Mouse (Mus musculus): ENCODE results near the gene Tmem170b. TPM values are rescaled to one million over a fixed set of nuclear protein-coding genes. Genes with fewer than 3 reads are reported as not detected.

Tmem170b gene
- total RNA-seq, 2 experiments from 2014 or later: 23.0 to 29.0 TPM

DNA sequence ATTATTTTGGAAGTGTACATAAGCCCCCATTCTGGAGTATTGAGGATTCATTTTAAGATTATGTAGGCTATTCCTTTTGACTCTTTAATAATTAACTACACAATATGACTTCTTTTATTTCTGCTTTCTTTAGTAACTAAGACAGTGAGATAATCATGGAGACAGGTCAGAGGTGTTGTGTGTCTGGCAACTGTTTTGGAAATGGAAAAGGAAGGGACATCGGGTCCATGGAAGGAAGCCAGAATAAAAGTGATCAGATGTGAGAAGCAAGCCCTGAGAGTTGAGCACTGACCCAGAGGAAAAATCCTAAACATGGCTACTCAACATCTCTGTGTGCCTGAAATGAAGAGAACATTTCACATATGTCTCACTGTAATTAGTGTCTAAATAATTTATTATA lies 5.3 kb downstream of the Tmem170b start:
- DNase-seq: no peak

DNA sequence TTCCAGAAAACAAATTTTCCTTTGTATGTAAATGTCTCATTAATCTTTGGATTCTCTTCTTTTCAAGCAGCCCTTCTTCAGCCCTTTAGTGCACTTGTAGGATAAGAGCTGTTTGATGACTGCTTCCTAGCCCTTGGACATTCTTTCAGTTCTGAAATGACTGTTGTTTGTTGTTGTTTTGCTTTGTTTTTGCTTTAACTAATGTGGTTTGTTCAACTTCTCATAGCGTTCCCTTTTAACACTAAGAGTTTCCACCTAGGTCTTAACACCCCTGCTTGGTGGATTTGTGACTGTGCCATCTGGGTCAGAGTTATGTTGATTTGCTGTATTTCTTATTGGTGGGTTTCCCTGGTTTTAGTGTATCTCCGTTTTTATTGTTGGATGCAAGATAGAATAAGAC lies 8.8 kb downstream of the Tmem170b start:
- no peak for DNase-seq

DNA sequence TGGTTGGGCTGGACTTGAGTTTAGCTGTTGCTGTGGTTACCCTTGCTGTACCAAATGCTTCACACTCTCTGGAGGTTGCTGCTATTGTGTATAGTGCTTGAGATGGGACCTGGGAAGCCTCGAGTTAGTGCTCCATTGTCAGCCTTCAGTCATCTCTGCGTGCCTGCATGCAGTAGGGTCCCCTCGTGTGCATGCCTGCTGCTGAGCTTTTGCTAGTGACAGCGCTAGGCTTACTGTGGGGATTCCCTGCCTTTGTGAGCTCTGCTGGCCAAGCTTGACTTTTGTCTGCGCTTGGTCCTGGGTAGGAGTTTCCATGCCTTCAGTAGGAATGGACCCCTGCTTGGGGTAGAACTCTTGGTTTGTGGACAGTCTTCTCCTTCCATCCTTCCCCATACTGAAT lies 9.3 kb downstream of the Tmem170b start:
- DNase-seq: no peak

DNA sequence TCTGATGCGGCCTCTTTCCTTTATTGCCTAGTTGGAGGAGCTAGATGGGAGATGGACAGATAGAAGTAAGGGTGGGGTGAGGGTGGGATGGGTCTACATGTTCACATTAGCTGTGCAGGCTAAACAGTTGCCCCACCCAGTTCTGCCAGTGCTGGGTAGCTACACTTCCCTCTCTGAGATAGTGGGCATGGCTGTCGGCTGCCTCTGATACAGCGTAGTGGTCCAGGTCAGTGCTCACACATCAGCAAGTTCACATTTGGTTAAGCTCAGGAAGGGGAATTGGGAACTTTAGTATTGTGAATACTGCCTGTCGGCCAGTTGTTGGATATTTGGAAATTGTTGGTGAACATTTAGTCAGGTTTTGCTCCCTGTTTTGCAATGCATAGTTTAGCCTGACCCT lies 13.8 kb downstream of the Tmem170b start:
- no peak for DNase-seq

DNA sequence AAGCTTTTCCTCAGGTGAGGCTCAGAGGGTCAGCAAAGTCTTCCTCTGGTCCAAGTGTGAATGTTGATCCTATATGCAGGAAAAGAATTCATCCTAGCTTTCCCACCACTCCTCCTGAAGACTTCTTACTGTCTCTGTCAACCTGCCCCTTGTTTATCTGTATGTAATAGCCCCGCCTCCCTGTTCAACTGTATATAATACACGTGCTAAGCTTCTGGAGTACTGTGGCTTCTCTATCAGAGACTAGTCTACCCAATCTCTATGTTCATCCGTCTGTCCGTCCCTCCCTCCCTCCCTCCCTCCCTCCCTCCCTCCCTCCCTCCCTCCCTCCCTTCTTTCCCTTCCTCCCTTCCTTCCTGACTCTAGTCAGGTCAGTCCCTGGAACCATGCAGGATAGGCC lies 14.4 kb downstream of the Tmem170b start:
- DNase-seq: no peak

DNA sequence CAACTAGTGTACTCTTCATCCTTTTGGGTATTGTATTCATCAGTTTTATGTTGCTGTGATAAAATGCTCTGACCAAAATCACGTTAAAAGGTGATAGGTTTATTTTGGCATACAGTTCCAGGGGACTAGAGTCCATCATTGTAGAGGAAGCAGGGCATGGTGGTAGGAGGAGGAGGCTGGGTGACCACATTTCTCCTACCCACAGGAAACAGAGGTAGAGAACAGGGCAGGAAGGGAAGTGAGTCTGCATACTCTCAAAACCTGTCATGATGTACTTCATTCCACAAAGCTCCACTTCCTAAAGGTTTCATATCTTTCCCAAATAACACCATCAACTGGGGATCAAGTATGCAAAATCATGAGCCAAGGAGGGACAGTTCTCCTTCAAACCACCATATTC lies 18.4 kb downstream of the Tmem170b start:
- DNase-seq: no peak

DNA sequence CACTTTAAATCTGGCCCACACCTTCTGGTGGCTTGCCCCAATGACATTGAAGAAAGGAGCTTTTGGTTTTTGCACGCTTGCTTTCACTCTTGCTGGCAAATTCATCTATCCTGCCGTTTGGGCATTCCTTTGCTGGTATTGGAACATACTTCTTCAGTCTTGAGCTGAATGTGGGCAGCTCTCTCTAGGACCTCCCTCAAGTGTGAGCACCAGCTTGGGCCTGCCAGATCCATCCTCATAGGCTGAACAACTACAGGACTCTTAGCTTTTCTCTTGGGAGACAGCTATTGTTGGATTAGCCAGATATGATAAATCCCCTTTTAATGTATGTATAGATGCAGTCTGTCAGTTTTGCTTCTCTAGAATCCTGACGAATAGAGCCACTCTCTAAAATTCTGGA lies 19.5 kb downstream of the Tmem170b start:
- DNase-seq: no peak

DNA sequence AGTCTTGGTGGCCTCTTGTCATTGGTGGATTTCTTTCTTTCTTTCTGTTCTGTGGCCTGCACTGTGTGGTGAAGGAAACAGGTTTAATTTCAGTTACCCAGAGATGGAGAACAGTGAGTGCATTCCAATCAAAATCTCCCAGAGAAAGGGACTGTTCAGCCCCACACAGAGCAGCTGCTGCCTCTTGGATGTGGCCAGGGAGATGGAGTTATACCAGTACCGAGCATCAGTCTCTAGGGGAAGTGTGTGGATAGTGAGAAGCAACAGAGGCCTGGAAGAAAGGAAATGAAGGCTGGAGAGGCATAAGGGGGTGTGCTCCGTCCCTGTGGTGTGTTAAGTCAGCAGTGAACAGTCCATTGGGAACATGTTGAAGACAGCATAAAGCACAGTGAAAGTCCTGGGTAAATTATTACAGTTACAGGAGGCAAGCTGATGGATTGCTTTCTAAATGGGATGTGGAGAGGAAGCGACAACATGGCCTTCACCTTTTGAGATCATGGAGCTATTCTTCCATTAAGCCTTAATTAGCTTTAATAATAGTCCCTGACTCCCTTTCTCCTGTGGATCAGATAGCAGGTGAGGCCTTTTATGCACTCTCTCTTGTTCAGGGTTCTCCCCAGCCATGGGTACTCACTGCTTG lies 21.7 kb downstream of the Tmem170b start:
- no peak for DNase-seq

DNA sequence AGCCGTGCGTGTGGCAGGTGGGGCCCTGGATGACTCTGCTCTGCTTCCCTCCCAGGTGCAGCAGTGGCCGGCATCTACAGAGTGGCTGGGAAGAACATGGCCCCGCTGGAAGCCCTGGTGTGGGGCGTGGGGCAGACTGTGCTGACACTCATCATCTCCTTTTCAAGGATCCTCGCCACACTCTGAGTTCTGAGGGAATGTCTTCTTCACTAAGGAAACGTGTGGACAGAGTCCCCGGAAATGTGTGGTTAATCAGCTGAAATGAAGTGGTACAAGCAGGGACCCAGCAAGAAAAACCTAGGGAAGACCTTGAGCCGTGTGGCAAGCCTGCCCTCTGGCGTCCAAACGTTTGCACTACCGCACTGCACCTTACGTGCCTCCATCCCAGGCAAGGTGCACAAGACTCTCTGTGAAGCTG lies 28.7 kb downstream of the Tmem170b start:
- DNase-seq: peak; percentile 73 to 78

DNA sequence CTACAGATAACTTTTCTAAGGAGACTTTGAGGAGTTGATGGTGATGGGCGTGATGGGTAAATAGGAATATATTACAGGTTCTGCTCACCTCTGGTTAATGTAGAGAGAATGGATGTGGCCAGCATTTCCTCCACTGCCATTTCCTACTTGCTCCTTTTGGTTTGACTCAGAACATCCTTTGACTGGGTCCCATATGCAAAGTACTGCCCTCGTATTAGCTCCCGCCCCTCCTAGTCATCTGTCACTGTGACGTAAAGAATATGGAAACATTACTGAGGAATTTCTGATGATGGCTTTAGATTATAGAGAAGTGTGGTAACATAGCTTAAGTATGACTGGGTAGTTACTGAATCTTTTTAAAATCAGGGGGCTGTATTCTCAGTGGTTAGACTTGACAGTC lies 32.4 kb downstream of the Tmem170b start:
- no peak for DNase-seq

DNA sequence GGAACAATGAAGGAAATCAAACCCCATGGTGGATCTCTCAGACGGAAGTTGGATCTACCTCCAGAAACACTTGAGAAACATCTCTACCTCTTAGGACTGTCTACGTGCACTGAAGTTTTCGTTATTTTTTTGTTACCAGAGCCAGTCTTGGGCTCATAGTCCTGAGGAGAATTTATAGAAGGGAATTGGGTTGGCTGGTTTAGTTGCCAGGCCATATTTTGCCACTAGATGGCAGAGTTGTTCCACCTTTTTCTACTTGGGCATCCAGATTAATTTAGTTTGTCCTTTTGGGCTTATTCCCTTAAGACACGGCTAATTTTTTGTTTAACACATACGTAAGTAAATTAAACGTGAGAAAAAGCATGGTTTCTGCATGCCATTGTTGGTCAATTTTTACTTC lies 37.1 kb downstream of the Tmem170b start:
- peak; percentile 62 to 69 for DNase-seq

DNA sequence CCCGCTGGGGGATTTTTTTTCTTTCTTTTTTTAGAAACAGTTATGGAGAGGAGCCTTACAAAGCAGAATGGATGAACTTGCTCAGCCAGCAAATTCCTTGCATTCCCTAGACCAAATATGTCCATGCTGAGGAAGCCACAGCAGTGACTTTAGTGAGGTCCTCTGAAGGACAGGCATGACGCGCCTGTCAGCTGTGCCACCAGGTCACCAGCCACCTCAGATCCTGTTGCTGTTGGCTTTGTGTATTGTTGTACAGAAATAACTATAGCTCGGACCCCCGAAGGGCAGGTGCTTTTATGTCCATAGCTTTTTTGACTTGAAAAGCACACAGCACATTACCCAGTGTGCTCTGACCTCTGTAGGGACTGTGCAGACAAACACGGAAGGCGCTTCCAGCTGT lies 38.1 kb downstream of the Tmem170b start:
- DNase-seq: peak; percentile 46 to 54

DNA sequence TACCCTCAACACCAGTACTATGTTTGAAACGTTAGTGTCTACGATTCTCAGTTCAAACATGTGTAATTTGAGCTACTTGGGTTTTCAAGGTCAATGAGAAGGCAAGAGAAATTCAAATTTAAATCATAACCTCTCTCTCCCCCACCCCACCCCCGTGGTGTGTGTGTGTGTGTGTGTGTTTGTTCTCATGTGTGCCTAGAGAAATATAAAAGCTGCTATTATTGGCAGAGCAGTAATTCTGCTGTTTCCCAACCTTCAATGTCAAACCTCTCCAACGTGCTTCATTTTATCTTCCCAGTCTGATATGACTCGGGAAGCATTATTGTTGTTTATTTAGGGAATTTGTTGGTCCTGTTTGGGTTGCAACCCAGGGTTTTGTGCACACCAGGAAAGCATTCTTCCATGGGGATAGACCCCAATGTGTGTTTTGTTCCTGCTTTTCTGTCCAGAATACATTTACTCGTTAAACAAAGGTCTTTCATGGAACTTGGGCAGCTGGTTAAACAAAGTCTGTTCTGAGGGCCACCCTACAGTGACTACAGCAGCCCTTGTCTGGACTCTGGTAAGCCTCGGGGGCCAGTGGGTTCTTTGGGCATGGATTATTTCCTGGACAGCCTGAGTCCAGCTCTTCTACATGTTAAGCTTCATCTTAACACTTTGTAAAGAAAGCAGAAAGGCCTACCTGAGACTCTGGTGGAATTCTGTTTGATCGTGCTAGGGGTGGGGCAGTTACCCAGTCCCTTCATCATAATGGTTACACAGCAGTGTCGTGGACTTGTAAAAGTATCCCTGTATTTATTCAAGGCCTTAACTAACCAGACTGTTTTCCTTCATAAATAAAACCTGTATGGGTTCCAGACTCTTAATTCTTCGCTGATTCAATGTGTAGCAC lies 39.1 kb downstream of the Tmem170b start:
- DNase-seq: no peak

DNA sequence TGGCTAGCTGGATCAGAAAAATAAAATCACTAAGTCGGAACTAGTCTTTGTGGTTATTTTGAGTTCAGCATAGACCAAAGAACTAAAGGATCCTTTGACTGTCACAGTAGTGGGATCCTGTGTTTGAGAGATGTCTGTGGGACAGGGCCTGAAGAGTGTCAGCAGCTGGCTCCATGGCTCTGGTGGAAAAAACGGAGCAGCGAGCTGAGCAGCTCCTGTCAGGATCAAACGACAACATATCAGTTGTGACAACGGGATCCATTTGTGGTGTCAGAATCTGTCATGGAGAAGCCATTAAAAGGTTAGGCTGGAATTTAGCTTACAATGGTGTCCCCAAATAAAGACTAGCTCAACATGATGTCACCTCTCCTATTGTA lies 39.8 kb downstream of the Tmem170b start:
- no peak for DNase-seq

DNA sequence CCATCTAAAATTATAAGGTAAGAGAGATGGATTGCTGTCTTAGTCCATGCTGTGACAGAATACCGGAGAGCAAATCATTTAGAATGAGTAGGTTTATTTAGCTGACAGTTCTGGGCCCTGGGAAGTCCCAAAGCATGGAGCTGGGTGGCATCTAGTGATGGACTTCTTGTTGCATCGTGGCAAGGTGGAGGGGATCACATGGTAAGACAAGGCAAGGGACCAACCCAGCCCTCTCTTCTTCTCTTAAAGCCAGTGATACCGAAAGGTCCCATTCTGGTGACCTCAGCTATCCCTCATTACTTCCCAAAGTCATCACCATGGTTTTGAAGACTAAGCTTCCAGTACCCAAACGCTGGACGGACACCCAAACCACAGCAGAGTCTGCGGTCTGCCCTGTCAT lies 42.3 kb downstream of the Tmem170b start:
- DNase-seq: no peak

DNA sequence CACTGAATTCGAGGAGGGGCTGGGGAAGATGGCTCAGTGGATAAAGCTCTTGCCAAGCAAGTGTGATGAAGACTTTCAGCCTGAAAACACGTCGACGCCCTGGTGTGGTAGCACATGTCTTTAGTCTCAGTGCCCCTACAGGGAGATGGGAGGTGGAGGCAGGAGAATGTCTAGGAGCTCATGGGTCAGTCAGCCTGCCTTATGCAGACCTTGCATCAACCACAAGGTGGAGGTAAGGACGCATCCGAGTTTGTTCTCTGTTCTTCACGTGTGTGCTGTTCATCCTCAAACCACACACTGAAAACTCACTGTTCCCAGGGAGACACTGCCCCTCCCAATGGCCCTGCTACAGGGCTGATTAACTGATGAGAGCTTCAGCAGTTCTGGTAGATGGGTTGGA lies 45.0 kb downstream of the Tmem170b start:
- no peak for DNase-seq

DNA sequence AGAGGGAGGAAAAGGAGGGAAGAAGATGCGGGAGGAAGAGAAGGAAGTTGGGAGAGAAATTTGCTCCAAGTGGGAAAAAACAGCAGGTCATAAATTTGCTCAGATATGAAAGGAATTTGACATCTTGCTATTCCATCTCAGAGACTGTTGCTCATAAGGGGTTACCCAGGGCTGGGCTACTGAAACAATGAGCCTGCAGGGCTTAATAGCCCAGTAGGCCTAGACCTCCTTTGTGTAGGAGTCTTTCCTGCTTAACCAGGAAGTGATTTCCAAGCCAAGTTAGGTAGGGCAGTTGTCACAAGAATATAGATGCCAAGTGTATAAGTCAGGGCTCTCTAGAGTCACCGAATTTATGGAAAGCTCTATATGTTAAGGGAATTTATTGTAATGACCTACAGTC lies 48.1 kb downstream of the Tmem170b start:
- no peak for DNase-seq

DNA sequence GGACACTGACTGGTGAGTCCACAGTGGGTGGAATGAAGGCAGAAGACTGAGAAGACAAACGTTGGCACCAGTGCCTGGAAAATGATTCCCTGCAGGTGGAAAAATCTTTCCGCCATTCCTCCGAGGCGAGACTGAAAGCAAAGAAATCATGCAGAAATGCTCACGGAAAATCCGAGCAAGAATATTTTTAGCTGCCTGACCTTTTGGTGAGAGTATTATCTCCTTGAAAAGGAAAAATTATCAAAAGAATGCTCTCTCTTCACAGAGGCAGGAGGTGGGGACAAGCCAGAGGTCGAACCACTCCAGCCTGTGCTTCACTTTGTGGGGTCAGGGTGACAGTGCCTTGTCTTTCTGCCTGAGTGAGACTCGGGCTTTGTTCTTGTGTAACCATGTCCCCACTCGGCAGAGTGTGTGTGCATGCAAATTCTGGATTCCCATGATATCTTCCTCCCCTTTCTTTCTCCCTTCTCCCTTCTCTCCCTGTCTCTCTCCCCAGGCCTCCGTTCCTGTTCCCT lies 49.9 kb downstream of the Tmem170b start:
- peak; percentile 35 to 40 for DNase-seq

DNA sequence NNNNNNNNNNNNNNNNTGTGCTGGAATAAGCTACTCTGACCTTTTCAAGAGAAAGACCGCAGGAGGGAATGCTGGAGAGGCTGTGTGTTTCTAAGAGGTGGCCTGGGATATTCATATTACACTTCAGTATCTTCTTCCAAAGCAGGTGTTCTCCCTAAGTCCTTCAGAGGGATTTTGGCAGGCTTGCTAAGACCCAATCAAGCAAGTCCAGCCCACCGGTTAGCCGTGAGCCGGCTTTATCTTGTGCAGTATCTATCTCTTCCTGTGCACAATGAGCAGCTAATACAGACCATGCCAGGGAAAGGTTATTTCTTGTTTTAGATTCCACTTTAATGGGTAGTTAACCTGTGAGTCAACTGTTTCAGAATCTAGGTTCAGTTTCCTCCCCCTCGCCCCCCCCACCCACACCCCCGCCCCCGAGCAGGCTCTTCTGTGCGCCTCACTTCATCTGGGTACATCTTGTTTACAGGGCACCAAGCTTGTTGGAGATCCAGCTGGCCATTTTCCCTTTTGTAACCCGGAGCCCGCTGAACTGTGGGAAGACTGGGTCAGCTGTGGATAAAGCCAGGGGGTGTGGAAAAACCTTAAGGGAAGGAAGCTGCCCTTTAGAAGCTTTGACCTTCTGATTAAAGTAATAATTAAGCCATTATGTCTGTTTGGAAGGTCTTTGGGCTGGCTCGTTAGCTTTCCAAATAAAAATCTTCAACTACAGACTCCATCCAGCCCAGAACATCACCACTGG lies 54.5 kb downstream of the Tmem170b start:
- DNase-seq: no peak

DNA sequence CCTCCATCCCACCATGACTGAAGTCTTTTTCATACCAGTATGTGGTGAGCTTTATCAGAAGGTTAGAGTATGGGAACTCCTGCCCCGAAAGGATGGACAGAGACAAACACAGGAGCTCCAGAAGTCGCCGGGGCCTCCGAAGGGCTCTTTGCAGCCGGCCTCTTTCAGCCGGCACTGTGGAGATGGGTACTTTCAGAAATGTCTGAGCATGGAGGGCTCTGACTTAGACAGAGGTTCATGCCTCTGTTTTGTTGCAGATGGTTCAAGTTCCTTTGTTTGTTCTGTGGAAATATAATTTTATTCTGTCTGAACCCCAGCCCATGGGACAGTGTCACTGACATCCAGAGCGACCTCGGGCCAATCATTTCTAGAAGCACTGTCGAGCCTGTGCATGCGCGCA lies 55.4 kb downstream of the Tmem170b start:
- DNase-seq: no peak

DNA sequence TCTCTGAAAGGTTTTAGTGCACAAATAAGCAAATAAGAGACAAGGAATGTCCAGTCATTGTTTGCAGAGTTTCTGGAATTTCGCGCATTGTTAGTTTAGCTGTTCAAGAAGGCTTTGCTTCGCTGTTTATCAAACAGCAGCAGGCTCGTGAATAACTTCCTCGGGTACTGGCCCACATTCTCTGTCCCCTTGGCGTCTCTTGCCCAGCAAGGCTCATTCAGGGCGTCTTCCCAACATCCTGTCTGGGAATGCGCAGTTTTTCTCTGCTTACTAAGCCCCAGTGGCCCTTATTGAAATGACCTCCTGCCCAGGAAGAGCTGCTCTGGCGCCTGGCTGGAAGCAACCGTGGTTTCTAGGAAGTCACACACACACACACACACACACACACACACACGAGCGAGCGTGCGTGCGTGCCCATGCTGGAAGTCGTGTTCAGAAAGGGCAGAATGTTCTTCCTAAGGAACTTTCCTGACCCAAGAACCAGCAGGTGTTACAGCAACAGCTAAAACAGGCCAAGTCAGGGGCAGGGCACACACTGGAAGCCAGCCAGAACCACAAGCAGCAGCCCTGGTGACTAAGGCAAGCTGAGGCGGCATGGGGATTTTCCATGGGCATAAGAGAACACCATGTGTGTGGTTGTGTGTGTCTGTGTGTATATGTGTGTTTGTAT lies 56.8 kb downstream of the Tmem170b start:
- peak; percentile 88 to 89 for DNase-seq

DNA sequence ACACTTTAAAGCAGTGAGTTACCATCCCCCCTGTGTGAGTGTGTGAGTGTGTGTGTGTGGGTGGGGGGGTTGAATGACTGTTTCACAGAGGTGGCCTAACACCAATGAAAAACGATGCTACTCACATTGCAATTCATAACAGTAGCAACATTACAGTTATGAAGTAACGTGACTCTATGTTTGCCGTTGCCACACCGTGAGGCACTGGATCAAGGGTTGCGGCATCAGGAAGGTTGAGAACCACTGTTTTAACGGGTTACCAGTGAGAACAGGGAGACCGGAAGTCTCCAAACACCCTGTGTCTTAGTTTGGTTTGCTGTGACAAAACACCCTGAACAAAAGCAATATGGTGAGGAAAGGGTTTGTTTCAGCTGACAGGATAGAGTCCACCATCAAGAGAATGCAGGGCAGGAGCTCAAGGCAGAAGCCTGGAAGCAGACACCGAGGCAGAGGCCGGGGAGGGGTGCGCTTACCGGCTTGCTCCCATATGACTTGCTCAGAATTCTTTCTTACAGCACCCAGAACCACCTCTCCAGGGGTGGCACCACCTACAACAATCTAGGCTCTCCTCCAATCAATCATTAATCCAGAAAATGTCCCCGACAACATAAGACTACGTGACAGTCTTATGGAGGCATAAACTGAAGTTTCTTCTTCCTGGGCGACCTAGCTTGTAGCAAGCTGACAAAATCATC lies 57.9 kb downstream of the Tmem170b start:
- no peak for DNase-seq

Measured in adrenal gland, postnatal 36 days (tissue).